Mouse (Mus musculus): ENCODE results near the gene Cmtm4.

DNA sequence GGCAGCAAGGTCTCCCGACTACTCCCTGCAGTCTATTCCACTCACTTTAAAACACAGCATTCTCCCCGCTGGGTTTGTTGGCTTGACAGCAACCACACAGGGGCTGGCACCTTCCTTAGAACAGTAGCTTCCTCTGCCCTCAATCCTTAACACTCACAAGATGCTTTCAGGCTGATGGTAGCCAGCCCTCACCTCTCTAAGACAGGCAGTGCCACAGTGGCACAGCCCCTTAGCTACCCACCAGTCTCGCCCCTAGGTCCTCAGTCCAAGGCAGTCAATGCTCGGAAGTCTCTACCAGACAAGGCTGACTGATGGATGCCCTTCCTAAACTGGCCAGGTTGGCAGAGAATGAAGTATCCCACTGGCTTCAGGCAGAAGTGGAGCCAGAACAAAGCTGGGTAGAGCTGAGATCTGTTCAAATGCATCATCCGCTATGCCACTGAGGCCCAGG lies 14.6 kb downstream of the Cmtm4 start:
- TF ChIP-seq GATA1 (IDR thresholded peaks at IDR 0.05; ENCODE audit: borderline replicate concordance, low read length): no peak
- no peak for TF ChIP-seq FLI1 (IDR thresholded peaks at IDR 0.05; ENCODE audit: low read length)

All from megakaryocyte, embryonic 14.5 days (primary cell).